Mouse (Mus musculus) midbrain, embryonic 11.5 days (tissue): ENCODE data around the gene Rims1. TPM values are rescaled to one million over a fixed set of nuclear protein-coding genes. Genes with fewer than 3 reads are reported as not detected.

Experiments used
- ATAC-seq: fragments of 200-750 bp; cut with Nextera tagmentation; 2 replicates; pipeline ENCODE4 v1.8.0; 2017; ENCODE audit warnings: moderate TSS enrichment, moderate library complexity; ENCODE audit not compliant: low FRiP score
- DNase-seq: peaks from one replicate; pipeline ENCODE4 v3.0.0; 2015; ENCODE audit warnings: low spot score; ENCODE audit errors: missing footprints
- H3K27ac ChIP-seq: fragments of 300-500 bp; sonication (generic); 2 replicates; pipeline ENCODE4 v1.5.1; 2014; ENCODE audit warnings: low read depth, low read length
- H3K27me3 ChIP-seq: fragments of 300-500 bp; sonication (generic); 2 replicates; pipeline ENCODE4 v1.6.1; 2014; ENCODE audit warnings: mild to moderate bottlenecking, low read length, moderate library complexity, mixed read lengths; ENCODE audit not compliant: control insufficient read depth, insufficient read depth
- H3K36me3 ChIP-seq: fragments of 300-500 bp; sonication (generic); 2 replicates; pipeline ENCODE4 v1.6.1; 2014; ENCODE audit warnings: mild to moderate bottlenecking, low read length, moderate library complexity, mixed read lengths; ENCODE audit not compliant: control insufficient read depth, insufficient read depth
- H3K4me1 ChIP-seq: fragments of 300-500 bp; sonication (generic); 2 replicates; pipeline ENCODE4 v1.6.1; 2014; ENCODE audit warnings: low read length; ENCODE audit not compliant: control insufficient read depth, insufficient read depth
- H3K4me2 ChIP-seq: fragments of 300-500 bp; sonication (generic); 2 replicates; pipeline ENCODE4 v1.6.1; 2014; ENCODE audit warnings: mild to moderate bottlenecking, moderate library complexity
- H3K4me3 ChIP-seq: fragments of 300-500 bp; sonication (generic); 2 replicates; pipeline ENCODE4 v1.5.1; 2014; ENCODE audit warnings: low read depth, low read length
- H3K9ac ChIP-seq: fragments of 300-500 bp; sonication (generic); 2 replicates; pipeline ENCODE4 v1.6.1; 2014; ENCODE audit warnings: low read length
- H3K9me3 ChIP-seq: fragments of 300-500 bp; sonication (generic); 2 replicates; pipeline ENCODE4 v1.6.1; 2016; ENCODE audit warnings: low read length; ENCODE audit not compliant: control insufficient read depth
- WGBS: fragments of 180-500 bp; shearing (Covaris S2); extraction: QIAGEN DNeasy Blood & Tissue Kit; methylation state at CpG from one replicate; pipeline ENCODE4 v1.1.7; 2014; 5-methylcytosine and 5-hydroxymethylcytosine counted together
- polyA plus RNA-seq: library from polyadenylated mRNA; unstranded; fragments of >200 nt; fragmentation: Nextera tagmentation; extraction: Ambion mirVana; gene quantifications from 2 replicates; pipeline ENCODE4 v1.2.1, GENCODE M21; 2014

Rims1 gene
- polyA plus RNA-seq, 1 experiment from 2014 or later = 3.6 TPM

DNA sequence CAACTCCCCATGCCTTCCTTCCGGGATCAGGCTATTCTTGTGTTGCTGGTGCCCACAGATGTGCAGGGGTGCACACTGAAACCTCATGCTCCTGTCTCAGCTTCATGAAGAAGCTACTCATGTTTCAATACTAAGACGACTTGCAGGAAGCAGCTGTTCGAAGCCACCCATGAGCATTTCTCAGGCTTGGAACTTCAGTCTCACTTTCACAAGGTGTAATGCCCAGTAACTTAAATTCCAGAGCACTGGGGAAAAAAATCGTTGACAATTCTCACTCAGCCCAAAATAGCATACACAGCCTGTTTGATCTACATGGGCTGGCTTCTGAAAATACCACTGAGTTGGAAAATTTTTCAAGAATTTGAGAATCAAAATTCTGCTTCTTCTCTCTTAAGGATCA is 77.6 kb downstream of the Rims1 start:
- ATAC-seq (no peak), DNase-seq (no peak)
- H3K4me3 ChIP-seq = no peak overlapping the region
- H3K36me3 ChIP-seq = no peaks in the 10 kb centered on the region
- WGBS = 84% methylated on average over 4 of the region's 4 CpGs
- H3K9ac ChIP-seq = no peak overlapping the region
- H3K9me3 ChIP-seq = no peaks in the 10 kb centered on the region
- no peaks in the 10 kb centered on the region for H3K27me3 ChIP-seq
- H3K4me1 ChIP-seq = no peaks in the 10 kb centered on the region
- no peak overlapping the region for H3K27ac ChIP-seq
- H3K4me2 ChIP-seq = no peak overlapping the region

DNA sequence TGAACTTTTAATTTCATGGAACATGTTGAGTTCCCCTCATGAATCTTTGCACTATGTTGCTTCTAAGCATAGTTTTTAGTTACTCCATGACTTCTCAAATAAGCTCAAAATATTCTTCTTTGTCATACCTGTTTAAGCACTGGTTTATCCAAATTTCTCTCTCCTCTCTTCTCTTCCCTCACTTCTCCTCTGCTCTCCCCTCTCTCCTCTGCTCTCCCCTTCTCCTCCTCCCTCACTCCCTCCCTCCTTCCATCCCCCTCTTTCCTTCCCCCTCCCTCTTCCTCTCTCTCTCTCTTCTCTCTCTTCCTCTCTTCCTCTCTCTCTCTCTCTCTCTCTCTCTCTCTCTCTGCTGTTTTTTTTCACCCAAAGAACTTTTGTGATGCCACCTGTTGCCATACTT is 84.1 kb downstream of the Rims1 start:
- no peak for DNase-seq
- no peak overlapping the region for H3K9ac ChIP-seq

DNA sequence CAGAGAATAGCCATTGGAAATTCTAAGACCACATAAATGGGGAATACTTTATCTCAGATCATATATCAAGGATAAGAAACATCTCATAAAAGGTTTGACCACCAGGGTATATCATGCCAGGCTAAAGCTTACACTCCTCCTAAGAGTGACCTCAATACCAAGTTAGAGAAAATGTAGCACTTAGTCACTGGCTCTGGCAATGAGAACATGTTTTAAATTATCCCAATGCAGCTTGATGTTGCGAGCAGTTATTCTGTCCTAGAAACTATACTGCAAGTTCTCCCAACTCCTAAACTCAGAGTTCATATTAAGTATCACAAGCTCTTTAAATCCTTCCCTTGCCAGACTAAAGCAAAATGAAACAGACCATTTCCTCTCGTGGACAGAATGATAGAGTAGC is 85.1 kb downstream of the Rims1 start:
- no peak for DNase-seq
- H3K9ac ChIP-seq = no peak overlapping the region
- H3K4me3 ChIP-seq = no peak overlapping the region
- no peaks in the 10 kb centered on the region for H3K27me3 ChIP-seq
- H3K4me1 ChIP-seq = no peaks in the 10 kb centered on the region
- H3K36me3 ChIP-seq = no peaks in the 10 kb centered on the region; the same call in 1 of the 2 replicates
- H3K4me2 ChIP-seq = no peak overlapping the region
- WGBS = 89% methylated on average over 2 of the region's 2 CpGs
- ATAC-seq = no peak
- no peaks in the 10 kb centered on the region for H3K9me3 ChIP-seq
- no peak overlapping the region for H3K27ac ChIP-seq

More for the DNA sequence above, 84.1 kb downstream of the Rims1 start:
- Histone ChIP-seq H3K27me3 (no peaks in the 10 kb centered on the region), H3K4me2 (no peak overlapping the region), H3K27ac (no peak overlapping the region), H3K9me3 (no peaks in the 10 kb centered on the region), H3K4me3 (no peak overlapping the region), H3K36me3 (no peaks in the 10 kb centered on the region; the same call in 1 of the 2 replicates), H3K4me1 (no peaks in the 10 kb centered on the region)
- no peak for ATAC-seq

DNA sequence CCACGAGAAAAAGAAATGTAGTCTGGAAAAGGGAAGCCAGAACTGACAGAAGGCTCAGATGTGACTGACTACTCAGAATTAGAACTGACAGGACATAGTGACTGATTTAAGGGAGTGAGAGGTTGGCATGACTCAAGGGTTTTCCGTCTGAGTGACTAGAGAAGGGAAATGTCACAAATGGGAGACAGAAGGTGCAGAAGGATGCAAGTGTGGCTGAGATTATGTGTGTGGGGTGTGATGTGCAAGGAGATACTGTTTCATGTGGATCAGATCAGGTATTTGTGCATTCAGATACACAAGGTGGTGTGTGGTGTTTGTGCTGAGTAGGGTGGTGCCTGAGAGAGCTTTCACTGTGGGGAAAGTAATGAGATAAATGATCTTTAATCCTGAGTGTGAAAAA is 96.3 kb downstream of the Rims1 start:
- no peaks in the 10 kb centered on the region for H3K9me3 ChIP-seq
- H3K4me2 ChIP-seq = no peak overlapping the region
- no peak overlapping the region for H3K4me3 ChIP-seq
- no peak overlapping the region for H3K9ac ChIP-seq
- no peak for DNase-seq
- H3K4me1 ChIP-seq = no peaks in the 10 kb centered on the region
- H3K27me3 ChIP-seq = no peaks in the 10 kb centered on the region
- no peaks in the 10 kb centered on the region for H3K36me3 ChIP-seq
- WGBS = 58% methylated on average over 2 of the region's 2 CpGs
- no peak overlapping the region for H3K27ac ChIP-seq
- ATAC-seq = no peak

DNA sequence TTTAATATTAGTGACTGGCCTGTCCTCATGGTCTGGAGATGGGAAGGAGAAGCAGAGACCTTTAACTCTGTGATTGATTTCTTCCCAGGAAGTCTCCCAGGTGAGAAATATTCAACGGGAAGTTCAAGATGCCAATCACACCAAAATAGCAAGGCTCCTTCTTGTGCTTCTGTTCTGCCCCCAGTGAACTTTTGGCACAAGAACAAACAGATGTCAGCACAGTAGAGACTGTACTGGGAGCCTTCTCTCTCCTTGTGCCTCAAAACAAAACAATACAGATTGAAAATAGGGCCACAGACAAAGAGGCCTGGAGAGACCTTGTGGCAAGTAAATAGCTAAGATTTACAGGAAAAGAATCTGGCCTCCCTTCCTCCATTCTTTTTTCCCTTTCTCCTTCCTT is 110.7 kb downstream of the Rims1 start:
- no peak for DNase-seq

DNA sequence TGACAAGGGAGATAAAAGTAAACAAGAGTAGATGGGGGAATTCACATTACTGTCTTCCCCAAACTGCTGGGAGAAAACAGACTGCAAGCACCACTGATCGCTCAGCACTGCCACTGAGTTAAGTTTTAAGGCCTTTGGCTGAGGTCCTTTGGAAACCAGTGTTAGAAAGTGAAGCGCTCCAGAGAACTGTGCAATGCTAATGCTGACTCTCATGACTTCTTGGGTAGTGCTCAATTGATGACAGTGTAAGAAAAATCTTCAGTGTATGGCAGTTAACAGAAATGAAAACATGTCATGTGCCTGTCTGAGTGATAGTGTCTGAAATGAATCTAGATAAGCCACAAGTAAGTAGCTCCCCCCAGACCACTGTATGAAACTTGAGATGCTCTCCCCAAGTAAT is 111.3 kb downstream of the Rims1 start:
- Histone ChIP-seq H3K36me3 (no peaks in the 10 kb centered on the region), H3K4me3 (no peak overlapping the region), H3K27ac (no peak overlapping the region), H3K9me3 (no peaks in the 10 kb centered on the region), H3K9ac (no peak overlapping the region), H3K4me2 (no peak overlapping the region), H3K4me1 (no peaks in the 10 kb centered on the region), H3K27me3 (no peaks in the 10 kb centered on the region)
- ATAC-seq (no peak), DNase-seq (no peak)
- 80% methylated on average over 2 of the region's 2 CpGs for WGBS

More for the DNA sequence above, 110.7 kb downstream of the Rims1 start:
- Histone ChIP-seq H3K4me2 (no peak overlapping the region), H3K27ac (no peak overlapping the region), H3K9ac (no peak overlapping the region), H3K4me1 (no peaks in the 10 kb centered on the region), H3K36me3 (no peaks in the 10 kb centered on the region), H3K4me3 (no peak overlapping the region), H3K27me3 (no peaks in the 10 kb centered on the region), H3K9me3 (no peaks in the 10 kb centered on the region)
- no peak for ATAC-seq
- WGBS = 62% methylated on average over 1 of the region's 1 CpGs

DNA sequence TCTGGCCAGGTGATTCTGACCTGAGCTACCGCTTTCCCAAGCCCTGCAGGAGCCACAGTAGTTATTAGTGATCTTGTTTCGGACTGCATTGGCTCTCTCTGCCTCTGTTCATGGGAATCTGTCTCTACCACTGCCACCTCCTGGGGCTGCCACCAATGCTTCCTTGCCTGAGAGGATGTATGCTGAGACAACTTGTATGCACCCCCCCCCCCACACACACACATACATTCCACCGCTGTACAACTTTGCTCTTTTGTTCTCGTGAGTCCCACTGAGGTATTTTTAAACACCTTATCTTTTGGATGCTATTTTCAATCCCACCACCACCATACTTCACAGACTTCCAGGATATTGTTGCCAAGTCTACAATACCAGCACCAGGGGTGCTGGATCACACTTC is 122.3 kb downstream of the Rims1 start:
- no peak overlapping the region for H3K4me3 ChIP-seq
- no peak for DNase-seq
- ATAC-seq = no peak
- no peak overlapping the region for H3K9ac ChIP-seq
- H3K4me1 ChIP-seq = no peaks in the 10 kb centered on the region
- no peak overlapping the region for H3K27ac ChIP-seq
- WGBS = 85% methylated on average over 4 of the region's 4 CpGs
- H3K9me3 ChIP-seq = no peaks in the 10 kb centered on the region
- no peak overlapping the region for H3K4me2 ChIP-seq
- no peaks in the 10 kb centered on the region for H3K27me3 ChIP-seq
- no peaks in the 10 kb centered on the region for H3K36me3 ChIP-seq

DNA sequence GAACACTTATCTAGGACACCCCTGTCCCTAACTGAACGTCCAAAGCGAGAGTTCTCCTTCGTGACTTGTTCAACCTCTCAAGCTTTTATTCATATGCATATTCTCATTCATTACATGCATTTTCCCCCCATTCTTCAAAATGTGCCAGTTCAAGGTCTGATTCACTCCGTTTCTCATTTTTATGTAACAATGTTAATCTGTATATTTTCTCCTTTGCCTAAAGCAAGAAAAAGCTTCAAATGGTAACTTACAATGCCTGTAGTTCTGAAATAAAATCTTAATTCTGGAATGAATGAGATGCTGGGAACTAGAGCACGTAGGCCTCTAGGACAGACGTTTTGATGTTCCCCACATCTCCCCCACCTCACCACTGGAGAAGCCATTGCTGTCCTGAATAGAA is 141.6 kb downstream of the Rims1 start:
- H3K9me3 ChIP-seq = no peaks in the 10 kb centered on the region

DNA sequence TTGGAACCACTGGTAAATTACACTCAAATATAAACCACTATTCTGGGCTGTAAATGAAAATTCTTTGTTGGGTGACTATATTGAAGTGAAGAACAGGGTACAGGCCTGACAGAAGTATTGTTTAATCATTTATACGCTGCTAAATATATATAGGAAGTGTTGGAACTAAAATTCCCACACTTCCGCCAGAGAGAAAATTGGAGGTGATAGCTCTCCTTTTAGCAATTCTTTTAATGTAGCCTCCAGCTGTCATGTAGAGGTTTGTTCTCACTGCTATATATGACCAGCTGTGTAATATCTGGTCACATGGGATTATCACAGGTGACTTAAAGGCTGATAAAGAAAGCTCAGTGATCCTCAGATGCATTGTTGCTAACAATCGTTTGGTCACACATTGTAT is 144.0 kb downstream of the Rims1 start:
- Histone ChIP-seq H3K27ac (no peak overlapping the region), H3K9me3 (no peaks in the 10 kb centered on the region), H3K4me3 (no peak overlapping the region), H3K27me3 (no peaks in the 10 kb centered on the region), H3K4me1 (no peaks in the 10 kb centered on the region), H3K4me2 (no peak overlapping the region), H3K36me3 (no peaks in the 10 kb centered on the region), H3K9ac (no peak overlapping the region)
- ATAC-seq (no peak), DNase-seq (no peak)
- WGBS = 89% methylated on average over 3 of the region's 3 CpGs

More for the DNA sequence above, 141.6 kb downstream of the Rims1 start:
- H3K36me3 ChIP-seq = no peaks in the 10 kb centered on the region
- H3K9ac ChIP-seq = no peak overlapping the region
- WGBS = 88% methylated on average over 6 of the region's 6 CpGs
- DNase-seq (no peak), ATAC-seq (no peak)
- H3K4me1 ChIP-seq = no peaks in the 10 kb centered on the region
- H3K27ac ChIP-seq = no peak overlapping the region
- no peaks in the 10 kb centered on the region for H3K27me3 ChIP-seq
- H3K4me3 ChIP-seq = no peak overlapping the region
- H3K4me2 ChIP-seq = no peak overlapping the region

DNA sequence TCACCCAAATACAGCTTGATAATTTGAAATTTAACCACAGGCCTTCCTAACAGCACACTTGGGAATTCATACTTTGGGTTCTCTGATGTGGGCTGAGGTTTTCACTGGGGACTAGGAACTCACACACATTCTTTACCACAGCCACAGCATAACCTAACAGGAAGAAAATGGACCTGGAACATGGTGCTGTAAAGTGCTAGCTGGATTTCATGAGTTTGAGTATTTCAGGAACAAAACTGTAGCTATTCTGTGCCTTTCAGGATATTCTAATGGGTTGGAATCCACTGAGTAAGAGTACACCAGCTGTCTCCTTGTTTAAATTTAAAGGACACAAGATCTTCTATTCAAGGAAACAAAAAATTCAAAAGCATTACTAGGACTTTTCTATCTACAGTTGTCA is 149.8 kb downstream of the Rims1 start:
- no peak overlapping the region for H3K9ac ChIP-seq
- ATAC-seq = no peak

More for the DNA sequence above, 149.8 kb downstream of the Rims1 start:
- no peaks in the 10 kb centered on the region for H3K4me1 ChIP-seq
- no peak for DNase-seq
- H3K9me3 ChIP-seq = no peaks in the 10 kb centered on the region
- H3K36me3 ChIP-seq = no peaks in the 10 kb centered on the region
- H3K27ac ChIP-seq = no peak overlapping the region
- H3K4me2 ChIP-seq = no peak overlapping the region
- H3K27me3 ChIP-seq = no peaks in the 10 kb centered on the region
- H3K4me3 ChIP-seq = no peak overlapping the region
